In genomic region chr9:105389289-105389688, GRCm38 (mm10) we compare ENCODE assay signal across 9 mouse cellular contexts. TPM values are rescaled to one million over a fixed set of nuclear protein-coding genes. Genes with fewer than 3 reads are reported as not detected.
DNase-seq lines count a peak whose midpoint lies in the region; TF ChIP-seq lines count a peak whose summit lies in the region.
"Had no signal": no experiment of that assay in that cellular context is flagged by ENCODE, and none has a peak within 500 bp of the region (broad histone marks: within the 10 kb centered on the region; RNA-seq: fewer than 3 reads in every experiment).

No protein-coding gene starts in this region.

- H3K9ac ChIP-seq in ES-E14 (ENCODE audit: insufficient read depth, low read depth, low read length, poor library complexity, severe bottlenecking): no peak overlapping the region
- H3K9ac ChIP-seq: hindbrain, embryonic 15.5 days; stomach, embryonic 15.5 days had no signal

- peaks cover 0 to 2% of the 10 kb centered on the region in 2 experiments; a peak in 1 of 4 replicates for H3K4me1 ChIP-seq in ES-E14 (ENCODE audit: control insufficient read depth in 2 of 2, insufficient read depth in 2 of 2, low read length in 2 of 2, poor library complexity in 1 of 2)
- no peaks in the 10 kb centered on the region for H3K4me1 ChIP-seq in cerebellum, adult 2 months (ENCODE audit: control insufficient read depth, insufficient read depth, low read length)
- H3K4me1 ChIP-seq: hindbrain, embryonic 15.5 days; stomach, embryonic 15.5 days had no signal

- H3K27me3 ChIP-seq in cerebellum, adult 2 months (ENCODE audit: control insufficient read depth, insufficient read depth, low read length): no peaks in the 10 kb centered on the region
- H3K27me3 ChIP-seq: stomach, embryonic 15.5 days had no signal

- DNase-seq in CD4-positive helper T cell, adult 2 months (ENCODE audit: low read depth, low spot score): peak; percentile 44
- peak; percentile 50 for DNase-seq in ES-E14 (ENCODE audit: low read depth, low spot score)
- DNase-seq in cerebellum, adult 2 months: peak; percentile 40 to 67
- peak; percentile 43 to 75 for DNase-seq in frontal cortex, postnatal 10 days (ENCODE audit: low spot score in 2 of 2)
- DNase-seq in layer of hippocampus, adult 18-20 months (ENCODE audit: low spot score in 2 of 2): peak; percentile 57 to 86
- DNase-seq in lung, postnatal 14 days: peak; percentile 80
- peak; percentile 46 for DNase-seq in spleen, adult 12 weeks (ENCODE audit: low spot score)

- no peaks in the 10 kb centered on the region for H3K36me3 ChIP-seq in ES-E14 (ENCODE audit: control insufficient read depth, insufficient read depth, low read length, poor library complexity, severe bottlenecking)
- H3K36me3 ChIP-seq: hindbrain, embryonic 15.5 days; stomach, embryonic 15.5 days had no signal

- 5% methylated on average over 4 of the region's 4 CpGs for WGBS in cerebellum, adult 2 months

- H3K9me3 ChIP-seq in ES-E14 (ENCODE audit: control insufficient read depth, insufficient read depth, low read depth, low read length): no peaks in the 10 kb centered on the region
- H3K9me3 ChIP-seq: hindbrain, embryonic 15.5 days; stomach, embryonic 15.5 days had no signal

- no peak overlapping the region for H3K27ac ChIP-seq in ES-E14 (ENCODE audit: insufficient read depth, low read depth, low read length, poor library complexity, severe bottlenecking)
- H3K27ac ChIP-seq in cerebellum, adult 2 months (ENCODE audit: insufficient read depth, low read length): no peak overlapping the region
- H3K27ac ChIP-seq: hindbrain, embryonic 15.5 days; stomach, embryonic 15.5 days had no signal

- in situ Hi-C loops in ES-E14 (cut with MboI; ENCODE audit: low sequenced_read_pairs in 2 of 2, unreplicated experiment in 2 of 2): loop anchor here (25.0 kb wide), 1 partner anchor 852 kb away; the partner anchor contains the start of gene Cpne4 (in 2 of the 2)

- no peak overlapping the region for H3K4me3 ChIP-seq in ES-E14 (ENCODE audit: insufficient read depth in 1 of 2, low read depth in 1 of 2, low read length in 2 of 2, poor library complexity in 1 of 2, severe bottlenecking in 1 of 2)
- no peak overlapping the region for H3K4me3 ChIP-seq in cerebellum, adult 2 months (replicated peaks; ENCODE audit: insufficient read depth, low read depth, low read length)
- H3K4me3 ChIP-seq: hindbrain, embryonic 15.5 days; stomach, embryonic 15.5 days had no signal

- TF ChIP-seq POLR2A in cerebellum, adult 2 months (IDR thresholded peaks at IDR 0.05; ENCODE audit: borderline replicate concordance, insufficient read depth, low read length): no peak

- TF ChIP-seq CTCF in cerebellum, adult 2 months (IDR thresholded peaks at IDR 0.05; ENCODE audit: borderline replicate concordance, insufficient read depth, low read depth, low read length): peak; percentile 65; the same call in 1 of the 2 replicates

TF ChIP-seq in ES-E14, 5 proteins besides CTCF, POLR2A, EP300 and RAD21:
- TF ChIP-seq CHD2 (IDR thresholded peaks at IDR 0.05; ENCODE audit: low read depth, low read length) (no peak), ZNF384 (IDR thresholded peaks at IDR 0.05; ENCODE audit: low read depth, low read length) (no peak), ZC3H11A (IDR thresholded peaks at IDR 0.05; ENCODE audit: borderline replicate concordance, low read depth, low read length) (peak; percentile 59; the same call in 1 of the 2 replicates), HCFC1 (IDR thresholded peaks at IDR 0.05; ENCODE audit: borderline replicate concordance, insufficient read depth, low read length) (no peak), MAFK (IDR thresholded peaks at IDR 0.05; ENCODE audit: insufficient read depth, low read depth, low read length) (no peak)
TF ChIP-seq in ES-E14: peak in this region for 1.

RNA-seq across cellular contexts. Expression of gene Aste1, which starts 5.9 kb away (rescaled TPM):
- total RNA-seq in ES-E14 (2012; rRNA removed): 14.0 and 14.5 TPM in 2 replicates
- polyA plus RNA-seq in cerebellum, adult 2 months (2012; rRNA removed): 5.9 and 6.5 TPM in 2 replicates
- total RNA-seq in layer of hippocampus, adult 18-20 months (2021): 10 to 100 TPM in 1 of 2 experiments, 1 to 10 TPM in 1; 9.4 to 11.0 TPM

RNA-seq across cellular contexts. Expression of gene Nek11, which starts 6.0 kb away (rescaled TPM):
- total RNA-seq in ES-E14 (2012; rRNA removed): 0.04 and 0.11 TPM in 2 replicates
- polyA plus RNA-seq in cerebellum, adult 2 months (2012; rRNA removed): 0.51 and 0.76 TPM in 2 replicates
- total RNA-seq in layer of hippocampus, adult 18-20 months (2021): 1 to 10 TPM; 1.4 to 1.6 TPM
